In the genomic region with DNA sequence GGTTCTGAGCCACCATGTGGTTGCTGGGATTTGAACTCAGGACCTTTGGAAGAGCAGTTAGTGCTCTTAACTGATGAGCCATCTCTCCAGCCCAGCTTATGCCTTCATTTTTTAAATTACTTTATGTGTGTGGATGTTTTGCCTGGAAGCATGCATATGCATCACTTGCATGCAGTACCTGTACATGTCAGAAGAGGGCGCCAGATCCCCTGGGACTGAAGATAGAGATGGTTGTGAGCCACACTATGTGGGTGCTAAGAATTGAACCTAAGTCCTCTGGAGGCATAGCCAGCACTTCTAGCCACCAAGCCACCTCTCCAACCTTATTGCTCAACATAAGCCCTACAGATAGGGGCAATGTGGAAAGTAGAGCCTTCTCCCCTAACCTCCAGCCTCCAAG, we compare ENCODE assay signal across 13 mouse cellular contexts. TPM values are rescaled to one million over a fixed set of nuclear protein-coding genes. Genes with fewer than 3 reads are reported as not detected.
A peak's percentile ranks its signal among the peaks of the same experiment; 100 is the strongest.
DNase-seq lines count a peak whose midpoint lies in the region; ATAC-seq and TF ChIP-seq lines count a peak whose summit lies in the region.
"Had no signal": no experiment of that assay in that cellular context is flagged by ENCODE, and none has a peak within 500 bp of the region (broad histone marks: within the 10 kb centered on the region; RNA-seq: fewer than 3 reads in every experiment).

No protein-coding gene starts in this region.

- H3K9me3 ChIP-seq in kidney, postnatal 0 days (replicated peaks; ENCODE audit: low read length): no peaks in the 10 kb centered on the region; the same call in 1 of the 2 replicates
- no peaks in the 10 kb centered on the region for H3K9me3 ChIP-seq in forebrain, embryonic 16.5 days (ENCODE audit: control insufficient read depth, low read length)
- H3K9me3 ChIP-seq: stomach, embryonic 15.5 days had no signal

- ATAC-seq in kidney, postnatal 0 days (replicated peaks; ENCODE audit: low FRiP score, low read depth): no peak
- no peak for ATAC-seq in forebrain, embryonic 16.5 days

- no peaks in the 10 kb centered on the region for H3K27me3 ChIP-seq in kidney, postnatal 0 days (ENCODE audit: insufficient read depth, low read length)
- H3K27me3 ChIP-seq in forebrain, embryonic 16.5 days (replicated peaks; ENCODE audit: control insufficient read depth, insufficient read depth, low read length): no peaks in the 10 kb centered on the region
- H3K27me3 ChIP-seq: stomach, embryonic 15.5 days had no signal

- no peak overlapping the region for H3K4me2 ChIP-seq in kidney, postnatal 0 days (ENCODE audit: low read length)
- no peak overlapping the region for H3K4me2 ChIP-seq in forebrain, embryonic 16.5 days (ENCODE audit: low read length)
- H3K4me2 ChIP-seq: stomach, embryonic 15.5 days had no signal

- H3K27ac ChIP-seq in kidney, postnatal 0 days: no peak overlapping the region
- H3K27ac ChIP-seq in bone marrow, adult 2 months (ENCODE audit: control insufficient read depth, insufficient read depth, low read depth, low read length, poor library complexity): no peak overlapping the region
- H3K27ac ChIP-seq in forebrain, embryonic 16.5 days (ENCODE audit: low read length): no peak overlapping the region
- H3K27ac ChIP-seq: stomach, embryonic 15.5 days had no signal

- TF ChIP-seq POLR2A in bone marrow, adult 2 months (IDR thresholded peaks at IDR 0.05; ENCODE audit: borderline replicate concordance, control insufficient read depth, low read depth, low read length): no peak

- WGBS in kidney, postnatal 0 days: 60% methylated on average over 1 of the region's 1 CpGs
- 45% methylated on average over 1 of the region's 1 CpGs for WGBS in bone marrow, adult 2 months
- WGBS in forebrain, embryonic 16.5 days: 52% methylated on average over 1 of the region's 1 CpGs

- peak; percentile 62 for TF ChIP-seq CTCF in kidney, postnatal 0 days (IDR thresholded peaks at IDR 0.05; ENCODE audit: low read depth)
- TF ChIP-seq CTCF in bone marrow, adult 2 months (IDR thresholded peaks at IDR 0.05; ENCODE audit: control insufficient read depth, insufficient read depth, low read length): peak; percentile 60

- 0 out of 2 replicates have a peak, but pooled peaks cover 6% of the 10 kb centered on the region for H3K4me1 ChIP-seq in kidney, postnatal 0 days (replicated peaks; ENCODE audit: insufficient read depth, low read length)
- H3K4me1 ChIP-seq in bone marrow, adult 2 months (ENCODE audit: control insufficient read depth, insufficient read depth, low read length): no peaks in the 10 kb centered on the region; the same call in 1 of the 2 replicates
- H3K4me1 ChIP-seq in forebrain, embryonic 16.5 days (replicated peaks; ENCODE audit: control insufficient read depth, insufficient read depth, low read length): no peaks in the 10 kb centered on the region

- H3K36me3 ChIP-seq in kidney, postnatal 0 days (ENCODE audit: insufficient read depth, low read length): no peaks in the 10 kb centered on the region
- H3K36me3 ChIP-seq in forebrain, embryonic 16.5 days (ENCODE audit: control insufficient read depth, insufficient read depth): no peaks in the 10 kb centered on the region
- H3K36me3 ChIP-seq: stomach, embryonic 15.5 days had no signal

- H3K9ac ChIP-seq in kidney, postnatal 0 days (ENCODE audit: low read depth, low read length): no peak overlapping the region
- H3K9ac ChIP-seq in forebrain, embryonic 16.5 days (replicated peaks; ENCODE audit: low read depth, low read length): no peak overlapping the region
- H3K9ac ChIP-seq: stomach, embryonic 15.5 days had no signal

- no peak overlapping the region for H3K4me3 ChIP-seq in kidney, postnatal 0 days (replicated peaks; ENCODE audit: low read depth, low read length)
- H3K4me3 ChIP-seq in bone marrow, adult 2 months (replicated peaks; ENCODE audit: control insufficient read depth, low read depth, low read length): no peak overlapping the region
- no peak overlapping the region for H3K4me3 ChIP-seq in forebrain, embryonic 16.5 days (replicated peaks; ENCODE audit: low read length)
- H3K4me3 ChIP-seq: stomach, embryonic 15.5 days had no signal

- DNase-seq in kidney, postnatal 0 days (ENCODE audit: low spot score): no peak
- DNase-seq in kidney, adult 11 months: no peak
- DNase-seq in thymus, postnatal 25 days: peak; percentile 53
- no peak for DNase-seq in thymus, adult 18-20 months
- DNase-seq in testis, postnatal 14 days (ENCODE audit: low spot score): peak; percentile 40
- DNase-seq in heart, adult 8-10 months (ENCODE audit: low spot score): no peak
- DNase-seq: gastrocnemius, postnatal 25 days; heart, postnatal 36 days; kidney, adult 9 months had no signal

RNA-seq across cellular contexts. Expression of a gene that starts 42.1 kb away (rescaled TPM):
- polyA plus RNA-seq in kidney, postnatal 0 days (2015; fragmentation: Nextera tagmentation; extraction: Ambion mirVana): 6.4 and 7.1 TPM in 2 replicates
- 2.8 and 3.2 TPM in 2 replicates for polyA plus RNA-seq in bone marrow, adult 2 months (2011; ENCODE audit: insufficient read depth, insufficient read length, low replicate concordance, missing spikeins)
- 3.7 and 5.4 TPM in 2 replicates for polyA plus RNA-seq in forebrain, embryonic 16.5 days (2015; fragmentation: Nextera tagmentation; extraction: Ambion mirVana)
- 10 to 100 TPM in 3 of 4 experiments, 1 to 10 TPM in 1; 9.0 to 11.3 (median 10.3) TPM for total RNA-seq in heart, adult 8-10 months (2022)

RNA-seq across cellular contexts. Expression of a gene that starts 54.5 kb away (rescaled TPM):
- 11.7 and 14.4 TPM in 2 replicates for polyA plus RNA-seq in kidney, postnatal 0 days (2015; fragmentation: Nextera tagmentation; extraction: Ambion mirVana)
- polyA plus RNA-seq in bone marrow, adult 2 months (2011; ENCODE audit: insufficient read depth, insufficient read length, low replicate concordance, missing spikeins): 3.4 and 9.6 TPM in 2 replicates
- 11.7 and 13.7 TPM in 2 replicates for polyA plus RNA-seq in forebrain, embryonic 16.5 days (2015; fragmentation: Nextera tagmentation; extraction: Ambion mirVana)
- 1 to 10 TPM; 3.8 to 6.2 (median 4.7) TPM for total RNA-seq in heart, adult 8-10 months (2022)

RNA-seq across cellular contexts. Expression of a gene that starts 54.8 kb away (rescaled TPM):
- not detected in 2 replicates for polyA plus RNA-seq in kidney, postnatal 0 days (2015; fragmentation: Nextera tagmentation; extraction: Ambion mirVana)
- polyA plus RNA-seq in bone marrow, adult 2 months (2011; ENCODE audit: insufficient read depth, insufficient read length, low replicate concordance, missing spikeins): not detected in 2 replicates
- polyA plus RNA-seq in forebrain, embryonic 16.5 days (2015; fragmentation: Nextera tagmentation; extraction: Ambion mirVana): not detected in 2 replicates
- total RNA-seq in heart, adult 8-10 months (2022): not detected
- total RNA-seq: gastrocnemius, postnatal 25 days; heart, postnatal 36 days had no signal
- polyA plus RNA-seq: liver, embryonic 16.5 days; stomach, embryonic 15.5 days had no signal

Comparison
In these comparisons a context has a peak if more than half of its experiments do, and no peak if none do; other contexts are left out.
1. DNase-seq: peak in thymus, postnatal 25 days (single experiment) and testis, postnatal 14 days (single experiment); none in kidney, postnatal 0 days (single experiment), kidney, adult 11 months (single experiment), thymus, adult 18-20 months (0 of 2) and heart, adult 8-10 months (single experiment).